Mouse (Mus musculus) right cerebral cortex, adult 18-20 months (tissue): ENCODE data around the gene Slc22a23.
A peak's percentile ranks its signal among the peaks of the same experiment; 100 is the strongest.

Source experiments
- DNase-seq: peaks from one replicate; pipeline ENCODE4 v3.0.0; 2022; ENCODE audit warnings: mixed read lengths

The Slc22a23 gene

GRCm38 (mm10) chr13:34228905-34229304 lies 116.1 kb downstream of the Slc22a23 start:
- no peak for DNase-seq

GRCm38 (mm10) chr13:34227720-34228661 lies 117.0 kb downstream of the Slc22a23 start:
- no peak for DNase-seq

DNA sequence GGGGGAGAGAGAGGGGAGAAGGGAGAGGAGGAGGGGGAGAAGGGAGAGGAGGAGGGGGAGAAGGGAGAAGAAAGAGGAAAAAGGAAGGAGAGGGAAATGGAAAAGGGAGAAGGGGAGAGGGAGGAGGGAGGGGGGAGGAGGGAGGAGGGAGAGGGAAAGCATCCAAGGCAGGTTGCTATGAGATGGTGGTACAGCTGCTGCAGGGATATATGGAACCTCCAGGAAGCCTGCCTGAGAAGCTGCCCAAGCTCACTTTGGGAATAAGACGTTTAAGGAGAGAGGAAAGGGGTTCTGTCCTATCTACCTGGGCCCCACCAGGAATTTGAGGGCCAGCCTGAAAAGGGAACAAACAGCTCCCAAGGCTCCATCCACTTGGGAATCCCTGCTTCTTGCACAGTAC lies 118.0 kb downstream of the Slc22a23 start:
- no peak for DNase-seq

GRCm38 (mm10) chr13:34222985-34223384 lies 122.0 kb downstream of the Slc22a23 start:
- no peak for DNase-seq

DNA sequence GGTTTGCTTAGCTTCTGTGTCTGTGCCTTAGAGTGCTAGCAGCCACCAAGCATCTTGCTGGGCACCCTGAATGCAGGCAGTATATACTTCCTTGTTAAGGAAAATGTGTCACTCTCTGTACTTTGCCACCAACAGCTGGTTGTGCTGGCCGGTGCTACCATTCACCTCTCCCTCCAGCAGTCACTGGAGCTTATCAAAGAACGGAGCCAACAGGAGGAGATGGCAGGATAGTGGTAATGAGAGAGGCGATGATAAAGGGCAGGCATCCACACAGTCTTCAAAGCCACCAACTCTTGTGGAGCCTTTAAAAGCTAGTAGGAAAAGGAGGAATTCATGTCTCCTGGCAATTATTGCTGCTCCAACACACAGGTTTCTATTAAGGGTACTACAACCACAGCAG lies 125.3 kb downstream of the Slc22a23 start:
- no peak for DNase-seq

DNA sequence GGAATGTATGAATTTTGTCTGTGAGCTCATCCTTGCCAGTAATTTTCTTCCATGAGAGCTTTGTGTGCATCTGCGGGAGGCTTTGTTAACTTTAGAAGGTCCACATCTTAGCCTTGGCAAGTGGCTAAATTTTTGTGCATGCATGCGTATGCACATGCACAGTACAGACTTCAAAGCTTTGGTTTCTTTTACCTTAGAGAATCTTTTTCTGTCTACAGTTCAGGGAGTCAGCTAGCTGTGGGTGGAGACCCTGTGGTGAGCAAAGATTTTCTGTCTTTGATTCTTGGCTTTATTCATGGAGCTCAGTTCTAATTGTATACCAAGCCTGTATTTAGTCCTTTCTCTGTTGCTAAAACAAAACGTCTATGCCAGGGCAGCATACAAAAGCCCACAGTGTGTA lies 126.2 kb downstream of the Slc22a23 start:
- no peak for DNase-seq

GRCm38 (mm10) chr13:34214855-34215254 lies 130.1 kb downstream of the Slc22a23 start:
- DNase-seq = peak; percentile 56

- no peak for DNase-seq
These were observed 132.2 kb downstream of the Slc22a23 start for GRCm38 (mm10) chr13:34212735-34213212.

- DNase-seq = no peak
These were observed 133.7 kb downstream of the Slc22a23 start for GRCm38 (mm10) chr13:34211261-34211775.

DNA sequence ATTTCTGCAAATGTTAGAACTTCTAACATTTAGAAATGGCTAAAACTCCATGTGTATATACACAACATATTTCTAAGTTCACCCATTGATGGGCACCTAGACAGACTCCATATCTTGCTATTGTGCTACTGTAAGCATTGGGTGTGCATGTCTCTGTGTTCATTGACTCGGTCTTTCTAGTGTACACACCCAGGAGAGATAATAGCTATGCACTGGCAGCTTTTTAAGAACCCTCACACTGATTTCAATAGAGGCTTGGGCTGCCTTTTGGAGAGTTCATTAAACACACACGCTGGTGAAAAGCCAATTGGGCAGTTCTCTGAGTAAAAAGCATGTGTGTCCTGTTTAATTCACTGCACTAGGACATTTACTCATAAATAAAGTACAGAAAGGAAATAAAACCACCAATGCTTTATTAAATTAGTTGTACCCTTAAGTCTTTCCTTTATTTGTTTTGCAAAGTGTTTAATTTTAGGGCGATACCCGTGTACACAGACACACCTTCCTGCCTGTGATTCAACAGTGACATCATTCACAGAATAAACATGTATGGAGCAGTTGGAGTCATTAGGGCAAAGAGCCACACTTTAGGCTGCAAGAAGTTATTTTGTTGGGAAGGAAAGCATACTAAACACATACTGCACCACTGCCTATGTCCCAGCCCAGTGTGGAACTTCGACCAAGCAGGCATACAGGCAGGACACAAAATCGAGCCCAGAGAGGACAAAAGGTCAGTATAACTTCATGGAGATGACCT lies 137.1 kb downstream of the Slc22a23 start:
- DNase-seq = no peak

DNA sequence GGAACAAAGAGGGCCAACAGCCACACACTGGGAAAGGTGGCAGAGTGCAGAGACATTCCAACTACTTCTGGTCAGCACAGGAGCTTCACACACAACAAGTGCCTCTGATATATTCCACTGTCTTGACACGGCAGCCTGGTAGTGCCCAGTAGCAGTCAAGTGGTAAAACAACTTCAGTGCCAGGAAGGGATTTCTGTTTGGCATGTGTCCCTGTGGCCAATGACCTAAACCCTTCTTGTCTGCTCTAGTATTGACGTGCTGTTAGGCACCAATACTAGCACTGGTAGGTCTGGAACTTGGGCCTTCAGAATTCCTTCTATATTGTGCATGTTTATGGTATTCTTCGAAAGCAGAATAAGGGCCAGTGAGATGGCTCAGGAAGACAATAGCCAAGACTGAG lies 139.8 kb downstream of the Slc22a23 start:
- no peak for DNase-seq

- DNase-seq = peak; percentile 50
These were observed 149.3 kb downstream of the Slc22a23 start for GRCm38 (mm10) chr13:34195676-34196075.

DNA sequence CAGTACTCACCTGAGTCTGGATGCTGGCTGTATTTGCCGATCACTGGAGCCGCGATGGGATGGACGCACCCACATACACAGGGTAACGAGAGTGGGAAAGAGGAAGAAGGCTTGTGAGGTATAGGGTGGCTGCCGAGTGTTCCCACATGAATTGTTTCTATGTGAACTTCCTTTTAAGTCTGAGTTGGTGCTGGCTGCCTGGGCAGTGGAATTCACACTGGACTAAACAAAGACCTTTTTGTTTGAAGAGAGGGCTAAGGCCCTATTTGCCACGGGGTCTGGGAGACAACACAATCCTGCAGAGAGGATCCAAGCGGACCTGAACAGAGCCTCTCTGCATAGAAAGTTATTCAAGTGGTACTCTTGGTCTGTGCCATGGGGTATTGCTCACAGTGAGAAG lies 151.6 kb downstream of the Slc22a23 start:
- no peak for DNase-seq

DNA sequence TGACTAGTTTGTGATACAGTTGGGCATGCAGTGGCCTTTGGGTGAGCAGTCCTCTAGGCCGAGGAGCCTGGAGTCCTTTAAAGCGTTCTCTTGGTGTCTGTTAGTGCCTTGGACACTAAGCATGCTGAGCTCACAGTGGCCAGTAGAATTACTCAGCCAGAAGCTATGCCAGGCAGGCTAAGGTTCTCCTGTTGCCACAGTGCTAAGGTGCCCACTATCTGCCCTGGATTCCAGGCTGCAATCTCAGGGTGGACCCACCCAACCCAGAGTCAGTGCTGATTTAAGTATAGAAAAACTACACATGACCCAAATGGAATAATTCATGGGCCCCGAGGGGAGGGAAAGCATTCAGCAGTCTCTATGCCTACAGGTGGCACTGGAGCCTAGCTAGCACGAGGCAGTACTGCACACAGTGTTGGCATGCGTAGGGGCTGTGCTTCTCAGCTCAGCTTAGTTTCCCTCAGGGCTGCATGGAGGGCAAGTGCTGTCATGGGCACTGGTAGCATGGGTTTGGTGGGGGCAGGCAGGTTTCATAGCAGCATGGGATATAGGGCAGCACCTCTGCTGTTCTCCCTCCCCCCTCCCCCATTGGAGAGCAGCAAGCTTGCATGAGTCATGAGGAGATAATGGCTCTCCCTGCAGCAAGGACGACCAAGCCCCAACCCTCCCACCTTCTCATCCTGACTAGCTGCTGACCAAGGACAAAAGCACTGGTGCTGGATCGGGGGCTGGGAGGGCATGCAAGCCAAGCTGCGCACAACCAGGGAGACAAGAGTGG lies 152.4 kb downstream of the Slc22a23 start:
- peak; percentile 31 for DNase-seq

DNA sequence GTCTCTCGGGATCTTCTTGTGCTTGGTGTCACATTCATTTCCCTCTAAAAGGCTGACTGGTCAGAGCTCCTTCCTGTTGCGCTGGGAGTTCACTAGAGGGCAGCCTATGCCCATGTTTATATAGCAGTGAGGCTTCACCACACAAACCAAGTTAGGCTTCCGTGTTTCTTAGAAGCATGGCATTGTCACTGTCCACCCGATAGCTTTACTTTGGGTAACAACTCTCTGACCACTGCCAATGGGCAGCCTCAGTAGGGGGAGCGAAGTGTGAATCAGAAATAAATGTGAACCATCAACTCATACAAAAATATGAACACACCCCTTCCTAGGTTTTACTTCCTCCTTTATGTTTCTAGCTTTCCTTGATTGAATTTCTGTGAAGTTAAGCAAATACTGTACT lies 157.4 kb downstream of the Slc22a23 start:
- DNase-seq = peak; percentile 72

GRCm38 (mm10) chr13:34185371-34185770 lies 159.6 kb downstream of the Slc22a23 start:
- DNase-seq = no peak

- DNase-seq = no peak
These were observed 163.4 kb downstream of the Slc22a23 start for GRCm38 (mm10) chr13:34181624-34182023.

DNA sequence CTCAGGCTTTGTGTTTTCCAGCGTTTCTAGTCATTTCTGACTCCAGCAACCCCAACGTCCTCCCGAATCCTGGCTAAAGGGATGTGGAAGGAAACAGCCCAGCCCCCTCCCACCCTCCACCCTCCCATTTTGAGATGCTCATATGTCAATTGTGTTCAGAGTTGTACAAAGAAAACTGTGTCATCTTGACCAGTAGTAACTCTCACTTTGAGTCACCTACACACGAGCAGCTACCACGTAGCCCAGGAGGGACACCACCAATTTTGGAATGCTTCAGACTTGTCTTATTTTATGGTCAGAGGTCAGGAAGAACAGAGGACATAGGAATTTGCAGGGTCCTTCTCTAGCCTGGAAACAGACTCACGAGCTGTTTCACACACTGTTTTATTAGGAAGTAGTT lies 171.0 kb downstream of the Slc22a23 start:
- DNase-seq = no peak

DNA sequence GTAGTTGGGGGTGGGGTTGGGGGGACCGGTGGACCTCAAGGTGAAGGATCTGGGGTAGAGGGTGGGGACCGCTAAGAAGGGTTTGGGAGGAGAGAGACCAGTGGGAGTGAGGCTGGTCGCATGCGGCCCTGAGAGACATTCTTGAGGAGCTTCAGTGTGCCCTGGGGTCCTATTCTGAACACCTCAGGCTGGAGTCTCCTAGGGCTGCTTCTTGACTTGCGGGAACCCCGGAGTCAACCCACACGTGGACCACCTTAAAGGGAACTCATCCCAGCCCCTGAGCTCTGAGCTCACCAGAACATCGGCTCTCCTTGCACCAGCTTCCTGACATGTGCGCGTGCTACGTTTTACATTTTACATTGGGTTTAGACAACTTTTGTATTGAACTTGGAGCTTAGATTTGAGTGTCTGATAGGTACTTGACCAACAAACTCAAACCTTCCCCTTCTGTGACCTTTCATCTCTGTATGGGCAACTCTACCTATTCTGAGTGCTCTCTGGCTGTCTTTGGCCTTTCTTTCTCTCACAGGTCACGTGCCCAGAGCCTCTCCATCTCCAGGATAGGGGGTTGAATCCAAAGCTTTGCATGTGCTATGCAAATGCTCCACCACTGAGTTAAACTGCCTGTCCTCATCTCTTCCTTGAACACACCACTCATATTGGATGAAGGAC lies 181.5 kb downstream of the Slc22a23 start:
- peak; percentile 17 for DNase-seq

DNA sequence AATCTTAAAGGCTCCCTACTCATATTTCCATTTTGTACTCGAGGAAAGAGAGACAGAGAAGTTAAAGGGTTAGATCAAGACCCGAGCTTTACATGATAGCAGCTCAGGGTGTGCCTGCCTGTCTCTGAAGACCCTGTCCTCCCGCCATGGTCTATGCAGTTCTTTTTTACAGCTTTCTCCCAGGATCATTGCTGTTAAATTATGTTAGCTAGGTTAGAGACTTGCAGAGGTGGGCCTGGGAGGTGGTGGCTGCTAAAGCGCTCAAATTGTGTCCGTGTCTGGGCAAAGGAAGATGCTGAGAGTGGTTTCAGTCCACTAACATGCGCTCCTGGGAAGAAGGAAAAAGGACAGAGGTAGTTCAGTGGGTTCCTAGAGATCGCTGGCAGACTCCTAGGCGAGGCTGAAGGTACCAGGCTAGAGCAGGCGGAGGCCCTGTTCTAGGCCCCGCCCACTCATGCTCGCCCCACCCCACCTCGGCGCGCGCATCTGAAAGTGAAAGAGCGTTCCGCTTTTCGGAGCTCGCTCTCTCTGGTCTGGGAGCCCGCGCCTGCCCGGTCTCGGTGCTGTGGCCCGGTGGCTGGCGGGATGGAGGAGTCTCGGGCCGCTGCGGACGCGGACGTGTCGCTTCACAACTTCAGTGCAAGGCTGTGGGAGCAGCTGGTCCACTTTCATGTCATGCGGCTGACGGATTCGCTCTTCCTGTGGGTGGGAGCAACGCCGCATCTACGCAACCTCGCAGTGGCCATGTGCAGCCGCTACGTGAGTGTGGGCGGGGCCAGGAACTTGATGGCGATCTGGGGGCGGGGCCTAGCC lies 182.3 kb downstream of the Slc22a23 start, which contains the start of gene Psmg4:
Gene Psmg4, plus strand, starts transcription at position 474 of the 813 bp plus-strand sequence.
- peak; percentile 94 for DNase-seq

GRCm38 (mm10) chr13:34159926-34160325 lies 185.1 kb downstream of the Slc22a23 start:
- no peak for DNase-seq
